14 mouse cellular contexts compared by ENCODE assay signal in the genomic region with DNA sequence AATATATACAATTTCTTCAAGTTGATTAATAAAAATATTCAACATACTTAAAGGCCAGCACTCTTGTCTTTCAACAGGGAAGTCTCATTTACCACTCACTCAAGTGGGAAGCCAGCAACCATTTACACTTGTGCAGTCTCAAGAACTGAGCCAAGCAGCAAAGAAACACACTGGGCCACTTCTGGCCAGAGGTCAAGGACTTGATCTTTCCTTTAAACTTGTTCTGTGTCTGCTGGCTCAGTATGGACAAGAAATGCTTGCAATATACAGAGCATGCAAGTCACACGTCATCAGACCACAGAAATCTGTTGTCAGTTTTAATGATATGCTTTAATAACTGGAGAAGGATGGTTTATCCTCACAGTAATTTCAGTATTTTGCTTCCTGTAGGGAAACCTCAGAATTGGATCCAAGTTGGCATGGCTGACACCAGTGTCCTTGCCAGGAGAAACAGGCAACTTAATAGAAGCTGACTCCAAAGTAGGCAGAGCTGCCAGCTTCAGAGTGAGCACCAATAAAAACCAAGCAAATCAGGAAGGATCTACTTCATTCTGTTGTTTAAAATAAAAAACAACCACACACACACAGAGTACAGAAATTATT.
DNase-seq lines count a peak whose midpoint lies in the region; ATAC-seq and TF ChIP-seq lines count a peak whose summit lies in the region.
"Had no signal": no experiment of that assay in that cellular context is flagged by ENCODE, and none has a peak within 500 bp of the region (broad histone marks: within the 10 kb centered on the region; RNA-seq: fewer than 3 reads in every experiment).

No protein-coding gene starts in this region.

- no peaks in the 10 kb centered on the region for H3K27me3 ChIP-seq in hindbrain, embryonic 15.5 days
- H3K27me3 ChIP-seq in hindbrain, embryonic 10.5 days (ENCODE audit: insufficient read depth, poor library complexity, severe bottlenecking), result no peaks in the 10 kb centered on the region
- no peaks in the 10 kb centered on the region for H3K27me3 ChIP-seq in stomach, postnatal 0 days (ENCODE audit: control insufficient read depth, insufficient read depth, low read length)
- H3K27me3 ChIP-seq: embryonic facial prominence, embryonic 12.5 days; heart, embryonic 13.5 days; intestine, embryonic 15.5 days; midbrain, embryonic 13.5 days had no signal

- no peak overlapping the region for H3K4me2 ChIP-seq in hindbrain, embryonic 15.5 days
- no peak overlapping the region for H3K4me2 ChIP-seq in stomach, postnatal 0 days (replicated peaks; ENCODE audit: low read depth)
- H3K4me2 ChIP-seq: embryonic facial prominence, embryonic 12.5 days; heart, embryonic 13.5 days; intestine, embryonic 15.5 days; liver, embryonic 11.5 days; midbrain, embryonic 13.5 days had no signal

- DNase-seq in adrenal gland, adult (ENCODE audit: inconsistent age in 2 of 2, low spot score in 1 of 2), result peak; percentile 16 to 74
- no peak for DNase-seq in adrenal gland, adult 18-20 months (ENCODE audit: low spot score in 2 of 2)
- DNase-seq in hindbrain, embryonic 10.5 days (ENCODE audit: low spot score), result no peak
- DNase-seq in adrenal gland, postnatal 14 days, result peak; percentile 61
- peak; percentile 8 for DNase-seq in lung, adult 2 months
- DNase-seq in ovary, adult 18-20 months (ENCODE audit: low spot score), result no peak
- DNase-seq in stomach, postnatal 0 days (ENCODE audit: low spot score), result no peak

- no peaks in the 10 kb centered on the region for H3K9me3 ChIP-seq in hindbrain, embryonic 15.5 days
- H3K9me3 ChIP-seq in hindbrain, embryonic 10.5 days, result no peaks in the 10 kb centered on the region
- H3K9me3 ChIP-seq in stomach, postnatal 0 days (ENCODE audit: control insufficient read depth, low read length), result no peaks in the 10 kb centered on the region
- H3K9me3 ChIP-seq: embryonic facial prominence, embryonic 12.5 days; G1E; heart, embryonic 13.5 days; intestine, embryonic 15.5 days; midbrain, embryonic 13.5 days had no signal

- 0 out of 2 replicates have a peak, but pooled peaks cover 6% of the 10 kb centered on the region for H3K4me1 ChIP-seq in hindbrain, embryonic 15.5 days (replicated peaks)
- no peaks in the 10 kb centered on the region for H3K4me1 ChIP-seq in hindbrain, embryonic 10.5 days (replicated peaks)
- no peaks in the 10 kb centered on the region for H3K4me1 ChIP-seq in lung, adult 2 months (ENCODE audit: control insufficient read depth, insufficient read depth, low read length)
- no peaks in the 10 kb centered on the region for H3K4me1 ChIP-seq in stomach, postnatal 0 days (replicated peaks; ENCODE audit: control insufficient read depth, insufficient read depth)
- H3K4me1 ChIP-seq: embryonic facial prominence, embryonic 12.5 days had no signal

- no peak for TF ChIP-seq CTCF in lung, adult 2 months (IDR thresholded peaks at IDR 0.05; ENCODE audit: insufficient read depth, low read length)
- TF ChIP-seq CTCF in stomach, postnatal 0 days (IDR thresholded peaks at IDR 0.05; ENCODE audit: low read depth), result no peak

- no peak overlapping the region for H3K9ac ChIP-seq in hindbrain, embryonic 15.5 days
- no peak overlapping the region for H3K9ac ChIP-seq in stomach, postnatal 0 days (ENCODE audit: low read length)
- H3K9ac ChIP-seq: embryonic facial prominence, embryonic 12.5 days; heart, embryonic 13.5 days; intestine, embryonic 15.5 days; midbrain, embryonic 13.5 days had no signal

- 74% methylated on average over 1 of the region's 1 CpGs for WGBS in hindbrain, embryonic 15.5 days
- WGBS in hindbrain, embryonic 10.5 days, result 82% methylated on average over 1 of the region's 1 CpGs
- WGBS in lung, adult 2 months, result 47% methylated on average over 1 of the region's 1 CpGs
- WGBS in stomach, postnatal 0 days, result 77% methylated on average over 1 of the region's 1 CpGs

- TF ChIP-seq EP300 in stomach, postnatal 0 days (optimal IDR thresholded peaks at IDR 0.05), result no peak

- no peak for TF ChIP-seq POLR2A in lung, adult 2 months (IDR thresholded peaks at IDR 0.05; ENCODE audit: borderline replicate concordance, extremely low read depth, low read depth, low read length)

- H3K4me3 ChIP-seq in hindbrain, embryonic 15.5 days, result no peak overlapping the region
- H3K4me3 ChIP-seq in hindbrain, embryonic 10.5 days, result no peak overlapping the region
- H3K4me3 ChIP-seq in lung, adult 2 months (replicated peaks; ENCODE audit: extremely low read depth, low read depth, low read length), result no peak overlapping the region
- no peak overlapping the region for H3K4me3 ChIP-seq in stomach, postnatal 0 days (ENCODE audit: low read depth, low read length)
- H3K4me3 ChIP-seq: embryonic facial prominence, embryonic 12.5 days; heart, embryonic 13.5 days; intestine, embryonic 15.5 days; midbrain, embryonic 13.5 days had no signal

- no peaks in the 10 kb centered on the region for H3K36me3 ChIP-seq in hindbrain, embryonic 15.5 days
- H3K36me3 ChIP-seq in hindbrain, embryonic 10.5 days, result peaks cover 2% of the 10 kb centered on the region; the same call in 1 of the 2 replicates
- no peaks in the 10 kb centered on the region for H3K36me3 ChIP-seq in stomach, postnatal 0 days (ENCODE audit: control insufficient read depth, insufficient read depth, low read length)
- H3K36me3 ChIP-seq: embryonic facial prominence, embryonic 12.5 days; G1E; heart, embryonic 13.5 days; intestine, embryonic 15.5 days; midbrain, embryonic 13.5 days had no signal

- no peak overlapping the region for H3K27ac ChIP-seq in hindbrain, embryonic 15.5 days (replicated peaks)
- no peak overlapping the region for H3K27ac ChIP-seq in hindbrain, embryonic 10.5 days
- H3K27ac ChIP-seq in stomach, postnatal 0 days (replicated peaks), result no peak overlapping the region
- H3K27ac ChIP-seq: embryonic facial prominence, embryonic 12.5 days; heart, embryonic 13.5 days; intestine, embryonic 15.5 days; midbrain, embryonic 13.5 days had no signal

- 0 out of 2 replicates have a peak, but pooled peaks have one; percentile 56 for ATAC-seq in hindbrain, embryonic 15.5 days (ENCODE audit: low FRiP score, low read depth)
- no peak for ATAC-seq in stomach, postnatal 0 days (ENCODE audit: low FRiP score, low TSS enrichment)
- ATAC-seq: intestine, embryonic 15.5 days; midbrain, embryonic 13.5 days had no signal

Comparison
In these comparisons a context has a peak if more than half of its experiments do, and no peak if none do; other contexts are left out.
1. DNase-seq: peak in adrenal gland, adult (2 of 2), adrenal gland, postnatal 14 days (single experiment) and lung, adult 2 months (single experiment); none in adrenal gland, adult 18-20 months (0 of 2), hindbrain, embryonic 10.5 days (single experiment), ovary, adult 18-20 months (single experiment) and stomach, postnatal 0 days (single experiment).